Mouse (Mus musculus) adrenal gland, adult (tissue): Measurements from ENCODE around the gene Mpped2.

Experiments used
- DNase-seq, 2 experiments: peaks; one replicate each; pipeline ENCODE4 v3.0.0; 2022 to 2023; ENCODE audit warnings: low spot score in 1 of 2; ENCODE audit not compliant: inconsistent age in 2 of 2

Mpped2 gene

DNA sequence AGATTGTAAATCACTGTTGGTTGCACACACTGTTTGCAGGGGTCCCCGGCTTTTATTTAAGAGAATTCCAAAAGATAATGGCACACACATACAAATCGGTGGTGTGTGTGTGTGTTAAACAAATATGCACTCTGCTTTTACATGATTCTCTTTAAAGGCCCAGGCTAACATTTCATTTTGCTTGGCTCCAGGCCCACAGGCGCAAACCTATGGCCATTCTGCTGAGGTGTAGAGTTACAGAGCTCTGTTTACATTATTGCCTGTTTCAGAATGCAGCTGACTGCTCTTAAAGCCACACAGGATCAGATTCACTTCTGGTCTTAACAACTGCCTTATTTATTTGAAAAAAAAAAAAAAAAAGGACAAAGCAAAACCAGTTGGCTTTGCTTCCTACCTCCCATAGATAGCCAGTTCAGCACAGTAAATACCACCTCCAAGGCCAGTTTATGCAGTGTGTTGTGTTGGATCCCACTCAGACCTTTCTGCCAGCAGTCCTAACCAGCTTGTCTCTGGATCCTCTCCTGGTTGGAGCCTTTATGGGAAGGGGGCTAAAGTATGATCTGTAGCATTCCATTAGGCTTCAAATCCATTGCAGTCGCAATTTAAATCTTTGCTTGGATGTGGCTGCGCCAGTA is 96.7 kb downstream of the Mpped2 start:
- DNase-seq = peak in 1 of 2 experiments; percentile 37

- peak in 1 of 2 experiments; percentile 60 for DNase-seq
Observed at GRCm38 (mm10) chr2:106790329-106790701, 97.2 kb downstream of the Mpped2 start.

DNA sequence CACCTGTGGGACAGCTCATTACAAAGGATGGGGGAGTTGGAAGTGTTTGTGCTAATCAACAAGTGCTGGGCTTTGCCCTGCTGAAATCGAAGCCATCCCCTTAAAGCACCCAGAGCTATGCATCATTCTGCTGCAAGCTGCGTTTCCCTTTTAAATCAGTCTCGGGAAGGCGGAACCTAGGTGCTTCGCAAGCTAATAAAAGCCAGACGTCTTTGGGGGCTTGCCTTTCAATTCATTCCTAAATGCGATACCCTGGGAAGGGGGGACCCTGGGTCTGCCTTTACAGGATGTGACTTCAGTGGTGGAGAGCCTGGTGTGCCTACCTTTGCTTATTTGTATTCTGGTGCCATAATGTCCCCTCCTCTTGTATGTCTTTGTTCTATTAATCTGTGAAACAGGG is 103.2 kb downstream of the Mpped2 start:
- no peak for DNase-seq

DNA sequence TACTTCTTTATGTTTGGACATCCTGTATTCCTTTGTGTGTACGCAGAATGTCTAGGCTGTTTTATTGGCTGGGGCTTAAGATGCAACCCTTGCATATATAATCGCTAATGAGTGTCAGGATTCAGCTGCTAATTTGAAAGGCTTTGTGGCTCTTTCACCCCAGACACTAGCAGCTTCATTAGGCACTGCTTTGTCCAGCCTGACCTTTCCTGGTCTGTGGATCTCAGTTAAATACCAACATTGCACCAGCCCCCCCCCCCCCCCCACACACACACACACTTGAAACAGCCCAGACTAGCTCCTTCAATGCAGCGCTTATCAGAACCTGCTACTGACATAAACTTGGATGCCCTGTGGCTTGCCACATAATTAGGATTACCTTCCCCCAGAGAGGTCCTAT is 104.8 kb downstream of the Mpped2 start:
- DNase-seq = no peak

GRCm38 (mm10) chr2:106798824-106799223 is 105.8 kb downstream of the Mpped2 start:
- DNase-seq = no peak

- DNase-seq = no peak
Observed at GRCm38 (mm10) chr2:106815898-106816297, 122.8 kb downstream of the Mpped2 start.

GRCm38 (mm10) chr2:106821292-106821691 is 128.2 kb downstream of the Mpped2 start:
- no peak for DNase-seq

DNA sequence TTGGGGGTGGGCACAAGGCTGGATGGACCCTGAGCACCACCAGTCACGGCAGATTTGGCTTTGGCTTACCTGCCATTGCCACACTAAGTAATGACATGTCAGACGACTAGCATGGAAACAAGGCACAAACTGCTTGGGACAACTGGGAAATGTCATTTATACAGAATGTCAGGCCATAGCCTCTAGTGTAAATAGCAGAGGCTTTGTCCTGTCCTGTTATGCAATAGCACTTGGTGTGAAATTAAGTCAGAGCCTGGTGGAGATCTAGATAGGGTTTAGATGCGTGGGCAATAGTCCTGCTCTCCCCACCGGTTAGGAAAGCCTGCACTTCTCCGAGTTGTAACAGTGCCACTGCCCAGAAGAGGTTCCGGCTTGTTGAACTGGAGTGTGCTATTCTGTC is 128.8 kb downstream of the Mpped2 start:
- DNase-seq = no peak

DNA sequence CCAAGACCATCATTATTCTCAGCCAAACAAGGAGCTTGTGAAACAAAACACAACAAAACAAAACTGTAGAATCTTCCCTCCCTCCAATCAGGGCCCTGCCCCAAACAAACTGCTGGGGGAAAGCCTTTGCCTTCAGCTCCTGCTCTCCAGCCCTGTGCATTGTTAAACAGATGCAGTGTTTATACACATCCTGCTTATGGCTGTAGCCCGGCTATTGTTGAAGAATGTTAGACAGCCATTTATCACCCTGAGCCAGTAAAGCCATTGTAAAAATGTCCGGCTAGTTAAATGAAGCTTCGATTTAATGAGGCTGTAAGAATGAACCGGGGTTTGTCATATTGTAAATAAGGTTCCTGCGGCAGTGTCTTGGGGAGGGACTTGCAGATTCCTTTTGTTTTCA is 129.5 kb downstream of the Mpped2 start:
- DNase-seq = no peak

GRCm38 (mm10) chr2:106825461-106825860 is 132.4 kb downstream of the Mpped2 start:
- DNase-seq = no peak

- DNase-seq = no peak
Observed at GRCm38 (mm10) chr2:106826023-106826422, 133.0 kb downstream of the Mpped2 start.

GRCm38 (mm10) chr2:106826806-106827205 is 133.7 kb downstream of the Mpped2 start:
- no peak for DNase-seq

GRCm38 (mm10) chr2:106828573-106829310 is 135.7 kb downstream of the Mpped2 start:
- DNase-seq = peak in 1 of 2 experiments; percentile 47

- peak in 1 of 2 experiments; percentile 48 for DNase-seq
Observed at GRCm38 (mm10) chr2:106829420-106829819, 136.4 kb downstream of the Mpped2 start.

- DNase-seq = no peak
Observed at GRCm38 (mm10) chr2:106832577-106832976, 139.5 kb downstream of the Mpped2 start.

DNA sequence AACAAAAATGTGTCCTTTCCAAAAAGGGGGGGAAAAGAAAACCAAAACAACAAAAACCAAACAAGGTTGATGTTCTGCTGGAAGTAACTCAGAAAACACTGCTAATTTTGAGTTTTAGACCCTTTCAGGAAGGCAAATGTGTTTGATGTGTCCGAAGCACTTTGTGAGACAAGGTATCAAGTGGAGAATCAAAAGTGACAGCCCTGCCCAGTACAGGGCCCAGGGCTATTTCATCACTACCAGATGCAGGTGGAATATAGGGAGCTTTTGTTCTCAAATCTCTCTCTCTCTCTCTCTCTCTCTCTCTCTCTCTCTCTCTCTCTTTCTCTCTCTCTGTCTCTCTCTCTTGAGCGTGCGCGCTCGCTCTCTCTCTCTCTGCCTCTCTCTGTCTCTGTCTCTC is 140.1 kb downstream of the Mpped2 start:
- no peak for DNase-seq

DNA sequence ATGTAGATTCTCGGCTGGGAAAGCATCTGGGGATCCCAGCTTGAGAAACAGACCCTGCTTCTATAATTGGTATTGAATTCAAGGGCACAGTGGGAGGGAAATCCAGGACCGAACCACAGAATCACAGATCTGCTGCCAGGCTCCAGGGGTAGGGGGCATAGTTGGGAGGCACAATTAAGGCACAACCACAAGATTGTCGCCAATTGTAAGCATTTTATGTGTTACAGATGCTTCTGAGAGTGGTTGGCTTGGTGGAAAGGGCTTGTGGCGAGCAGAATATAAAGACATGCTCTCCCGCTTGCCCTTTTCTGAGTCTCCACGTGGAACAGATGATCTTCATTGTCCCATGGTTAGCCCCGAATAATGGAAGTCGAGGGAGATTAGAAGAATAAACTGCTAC is 142.3 kb downstream of the Mpped2 start:
- no peak for DNase-seq

GRCm38 (mm10) chr2:106837241-106837640 is 144.2 kb downstream of the Mpped2 start:
- no peak for DNase-seq

DNA sequence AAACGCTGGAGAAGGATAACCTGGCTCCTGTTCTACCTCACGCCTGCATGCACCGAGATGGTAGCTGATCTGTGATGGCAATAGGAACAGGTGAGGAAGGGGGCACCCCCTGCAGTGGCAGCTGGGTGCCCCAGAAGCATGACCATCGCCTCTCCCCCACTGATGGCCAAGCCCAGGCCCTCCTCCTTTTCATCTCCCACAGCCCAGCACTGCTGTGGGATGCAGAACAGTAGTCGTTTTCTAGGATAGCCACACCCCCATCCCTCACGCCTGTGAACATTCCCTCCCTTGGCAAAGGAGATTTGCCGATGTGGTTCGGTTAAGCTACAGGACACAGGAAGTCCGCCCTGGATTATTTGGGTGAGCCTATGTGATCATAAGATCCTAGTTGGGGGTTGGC is 151.1 kb downstream of the Mpped2 start:
- DNase-seq = no peak

GRCm38 (mm10) chr2:106844766-106845678 is 152.0 kb downstream of the Mpped2 start:
- peak in 1 of 2 experiments; percentile 62 for DNase-seq

DNA sequence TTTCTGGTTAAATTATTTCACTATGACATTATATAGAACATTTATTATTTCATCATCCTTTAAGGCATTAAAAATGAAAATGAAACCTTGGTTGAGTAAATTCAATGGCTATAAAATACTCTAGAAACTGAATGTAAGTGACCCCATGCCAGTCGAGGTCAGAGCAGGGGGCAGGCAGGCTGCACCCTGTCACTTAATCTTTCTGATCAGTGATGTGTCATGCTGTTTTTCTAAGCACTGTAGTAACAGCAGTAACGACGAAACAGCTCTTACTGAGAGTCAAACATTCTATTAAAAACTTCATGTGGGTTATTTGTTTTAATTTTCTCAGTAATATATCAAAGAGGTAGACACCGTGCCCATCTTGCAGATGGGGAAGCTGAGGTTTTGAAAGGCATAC is 153.4 kb downstream of the Mpped2 start:
- no peak for DNase-seq

GRCm38 (mm10) chr2:106849389-106849788 is 156.3 kb downstream of the Mpped2 start:
- no peak for DNase-seq
